Mouse (Mus musculus) layer of hippocampus, adult 8-10 months (tissue): ENCODE measurements at regions not wholly inside any gene's neighbourhood (a gene's known extent, or its start where the extent isn't known, plus 50 kb on each side); places are given as distances from the start of the nearest gene placed in this dataset.

Source experiments
- DNase-seq, 2 experiments: peaks; one replicate each; pipeline ENCODE4 v3.0.0; 2022; ENCODE audit warnings: low spot score in 2 of 2

DNA sequence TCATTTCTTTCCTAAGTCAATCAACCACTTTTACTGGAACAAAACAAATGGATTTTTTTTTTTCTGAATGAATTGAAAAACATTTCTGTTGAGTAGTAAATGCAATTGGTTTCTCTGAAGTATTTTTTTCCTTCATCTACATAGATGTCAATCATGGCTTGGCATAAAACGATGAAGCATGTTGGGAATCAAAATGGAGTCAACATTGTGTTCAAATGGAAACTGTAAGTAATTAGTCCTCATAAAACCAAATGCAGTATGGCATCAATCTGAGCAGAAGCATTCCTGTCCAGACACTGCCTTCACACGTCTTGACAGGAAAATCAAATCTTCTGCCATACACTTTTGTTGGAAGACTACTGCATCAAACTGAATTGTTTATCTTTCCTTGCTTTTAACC, 237.0 kb downstream of the Pcdh18 start:
- no peak for DNase-seq

DNA sequence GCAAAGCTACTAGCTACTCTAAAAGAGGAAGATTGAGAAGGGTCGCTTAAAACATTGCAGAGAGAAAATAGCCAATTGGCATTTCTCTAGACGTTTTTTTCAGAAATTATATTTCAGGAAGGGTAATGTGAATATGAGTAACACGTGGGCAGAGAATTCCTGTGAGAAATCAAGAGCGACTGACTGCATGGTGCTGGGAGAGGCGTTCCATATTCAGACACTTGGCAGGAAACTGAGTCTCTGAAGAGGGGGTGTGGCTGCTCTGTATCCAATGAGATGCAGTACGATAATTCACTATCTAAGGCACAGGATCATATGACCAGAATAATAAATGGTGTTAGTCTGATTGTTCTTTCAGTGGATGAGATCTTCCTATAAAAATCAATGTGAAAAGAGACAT, 252.5 kb downstream of the Pcdh18 start:
- no peak for DNase-seq

DNA sequence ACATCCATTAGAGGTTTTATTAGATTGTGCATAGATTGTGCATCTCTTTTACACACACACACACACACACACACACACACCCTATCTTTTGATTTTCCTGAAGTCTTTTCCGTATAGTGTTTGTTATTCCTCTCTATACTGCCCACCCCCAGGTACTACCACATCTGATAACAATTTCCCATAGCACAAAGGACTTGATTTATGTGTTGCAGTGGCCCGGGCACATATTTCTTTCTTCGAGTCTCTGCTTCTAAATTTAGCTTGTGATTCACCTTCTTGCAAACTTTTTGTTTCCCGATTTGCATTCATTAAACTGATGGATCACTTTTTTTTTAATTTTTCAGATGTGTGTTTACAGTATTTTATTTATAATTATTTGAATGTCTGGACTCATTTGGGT, 254.8 kb downstream of the Pcdh18 start:
- DNase-seq, result no peak

DNA sequence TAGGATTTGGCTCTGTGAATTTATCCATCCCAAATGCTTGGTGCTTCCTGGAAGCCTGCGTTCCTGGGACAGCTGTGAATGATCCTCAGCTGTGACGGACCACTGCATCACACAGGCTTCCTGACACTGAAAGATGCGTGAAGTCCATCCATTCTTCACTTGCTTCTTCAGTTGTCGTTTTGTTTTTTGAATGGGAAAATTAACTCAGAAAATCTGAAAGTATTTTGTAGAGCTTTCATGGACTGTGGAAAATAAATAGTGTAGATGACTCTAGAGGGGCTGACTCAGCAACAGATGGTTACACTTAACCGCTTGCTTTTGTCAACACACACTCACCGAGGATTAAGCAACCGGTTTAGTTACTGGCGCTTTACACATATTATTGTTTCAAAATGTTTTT, 272.0 kb downstream of the Pcdh18 start:
- peak in 1 of 2 experiments; percentile 2 for DNase-seq
